Mouse (Mus musculus) cerebellum, adult 2 months (tissue): ENCODE results near the gene Msh6. TPM values are rescaled to one million over a fixed set of nuclear protein-coding genes. Genes with fewer than 3 reads are reported as not detected.
"Not testable (repeated sequence)": the region's sequence is repeated elsewhere in the genome, so short reads cannot be mapped to it uniquely, and the experiment has no call there.

Experiments used
- DNase-seq, 2 experiments: peaks; one replicate each; pipeline ENCODE4 v3.0.0; 2021
- H3K27ac ChIP-seq: fragments of 200-500 bp; 2 replicates; pipeline ENCODE4 v1.5.1; 2012; ENCODE audit warnings: low read length, control low read depth, inconsistent platforms; ENCODE audit not compliant: insufficient read depth
- H3K27me3 ChIP-seq: fragments of 200-500 bp; 2 replicates; pipeline ENCODE4 v1.6.1; 2012; ENCODE audit warnings: inconsistent platforms, mild to moderate bottlenecking, low read length, moderate library complexity; ENCODE audit not compliant: control insufficient read depth, insufficient read depth
- H3K4me1 ChIP-seq: fragments of 200-500 bp; 2 replicates; pipeline ENCODE4 v1.6.1; 2011; ENCODE audit warnings: low read length; ENCODE audit not compliant: control insufficient read depth, insufficient read depth
- H3K4me3 ChIP-seq: fragments of 200-500 bp; replicated peaks from 2 replicates; pipeline ENCODE3; 2011; ENCODE audit warnings: mild to moderate bottlenecking, low read depth, low read length, control low read depth; ENCODE audit not compliant: insufficient read depth
- CTCF ChIP-seq: fragments of 200-500 bp; IDR thresholded peaks from 2 replicates; pipeline ENCODE4 v1.5.1; 2011; ENCODE audit warnings: low read depth, mild to moderate bottlenecking, control low read depth, low read length, moderate library complexity, borderline replicate concordance; ENCODE audit not compliant: insufficient read depth
- POLR2A ChIP-seq: fragments of 200-500 bp; IDR thresholded peaks from 2 replicates; pipeline ENCODE4 v1.6.1; 2011; ENCODE audit warnings: low read length, control low read depth, borderline replicate concordance; ENCODE audit not compliant: insufficient read depth
- WGBS: fragments of 180-500 bp; shearing (Covaris S2); methylation state at CpG from one replicate; pipeline ENCODE4 v1.1.7; 2018; 5-methylcytosine and 5-hydroxymethylcytosine counted together
- polyA plus RNA-seq: library from polyadenylated mRNA; depleted of rRNA; stranded (reverse); fragments of >200 nt; gene quantifications from 2 replicates; pipeline ENCODE4 v1.2.3, GENCODE M21; 2012

Gene Msh6
- polyA plus RNA-seq, 1 experiment = 11.5 TPM

- DNase-seq = no peak
- WGBS = 68% methylated on average over 9 of the region's 9 CpGs
- TF ChIP-seq POLR2A = no peak
- no peak for TF ChIP-seq CTCF
- H3K27ac ChIP-seq = no peak overlapping the region
- H3K4me3 ChIP-seq = peak overlapping the region; percentile 33
- no peaks in the 10 kb centered on the region for H3K27me3 ChIP-seq
- H3K4me1 ChIP-seq = no peaks in the 10 kb centered on the region; the same call in 1 of the 2 replicates
Observed at GRCm38 (mm10) chr17:87976154-87976806, 1.4 kb downstream of the Msh6 start.

- not testable (repeated sequence) for DNase-seq, H3K4me1 ChIP-seq
- WGBS = 95% methylated on average over 4 of the region's 4 CpGs
Observed at GRCm38 (mm10) chr17:87976927-87977326, 2.1 kb downstream of the Msh6 start.

GRCm38 (mm10) chr17:87979696-87980095, 4.8 kb downstream of the Msh6 start:
- H3K4me3 ChIP-seq, H3K4me1 ChIP-seq, DNase-seq, H3K27ac ChIP-seq, H3K27me3 ChIP-seq: not testable (repeated sequence)
- 77% methylated on average over 1 of the region's 1 CpGs for WGBS

More at GRCm38 (mm10) chr17:87976927-87977326, 2.1 kb downstream of the Msh6 start:
- not testable (repeated sequence) for H3K27me3 ChIP-seq, H3K27ac ChIP-seq, H3K4me3 ChIP-seq

GRCm38 (mm10) chr17:87982112-87982511, 7.2 kb downstream of the Msh6 start:
- WGBS = 86% methylated on average over 3 of the region's 3 CpGs
- H3K27me3 ChIP-seq = no peaks in the 10 kb centered on the region
- no peak for DNase-seq
- H3K27ac ChIP-seq = no peak overlapping the region
- no peak overlapping the region for H3K4me3 ChIP-seq
- TF ChIP-seq CTCF (peak; percentile 17; the same call in 1 of the 2 replicates), POLR2A (no peak)
- no peaks in the 10 kb centered on the region for H3K4me1 ChIP-seq

GRCm38 (mm10) chr17:87983313-87983712, 8.5 kb downstream of the Msh6 start:
- Histone ChIP-seq H3K27me3 (no peaks in the 10 kb centered on the region), H3K4me1 (no peaks in the 10 kb centered on the region; the same call in 1 of the 2 replicates), H3K27ac (no peak overlapping the region), H3K4me3 (no peak overlapping the region)
- TF ChIP-seq POLR2A (no peak), CTCF (no peak)
- WGBS = 68% methylated on average over 4 of the region's 4 CpGs
- no peak for DNase-seq

GRCm38 (mm10) chr17:87984440-87985214, 9.8 kb downstream of the Msh6 start:
- H3K27ac ChIP-seq = no peak overlapping the region
- 92% methylated on average over 20 of the region's 20 CpGs for WGBS
- no peak for DNase-seq
- TF ChIP-seq CTCF (no peak), POLR2A (no peak)
- no peak overlapping the region for H3K4me3 ChIP-seq
- no peaks in the 10 kb centered on the region for H3K27me3 ChIP-seq
- H3K4me1 ChIP-seq = no peaks in the 10 kb centered on the region; the same call in 1 of the 2 replicates

- no peak overlapping the region for H3K27ac ChIP-seq
- no peaks in the 10 kb centered on the region; the same call in 1 of the 2 replicates for H3K4me1 ChIP-seq
- no peak for TF ChIP-seq CTCF
- TF ChIP-seq POLR2A = no peak
- WGBS = 18% methylated on average over 8 of the region's 8 CpGs
- peak in 1 of 2 experiments; percentile 20 for DNase-seq
- H3K4me3 ChIP-seq = no peak overlapping the region
- no peaks in the 10 kb centered on the region for H3K27me3 ChIP-seq
Observed at GRCm38 (mm10) chr17:87985916-87986315, 11.1 kb downstream of the Msh6 start.

- no peak overlapping the region for H3K27ac ChIP-seq
- H3K4me3 ChIP-seq = no peak overlapping the region
- WGBS = 49% methylated on average over 6 of the region's 6 CpGs
Observed at GRCm38 (mm10) chr17:87987507-87987906, 12.6 kb downstream of the Msh6 start.

More at GRCm38 (mm10) chr17:87987507-87987906, 12.6 kb downstream of the Msh6 start:
- no peak for DNase-seq
- H3K4me1 ChIP-seq = no peaks in the 10 kb centered on the region; the same call in 1 of the 2 replicates
- TF ChIP-seq POLR2A (no peak), CTCF (no peak)
- H3K27me3 ChIP-seq = no peaks in the 10 kb centered on the region
